Mouse (Mus musculus): ENCODE results near the gene Lpcat1.
A peak's percentile ranks its signal among the peaks of the same experiment; 100 is the strongest.

The Lpcat1 gene

DNA sequence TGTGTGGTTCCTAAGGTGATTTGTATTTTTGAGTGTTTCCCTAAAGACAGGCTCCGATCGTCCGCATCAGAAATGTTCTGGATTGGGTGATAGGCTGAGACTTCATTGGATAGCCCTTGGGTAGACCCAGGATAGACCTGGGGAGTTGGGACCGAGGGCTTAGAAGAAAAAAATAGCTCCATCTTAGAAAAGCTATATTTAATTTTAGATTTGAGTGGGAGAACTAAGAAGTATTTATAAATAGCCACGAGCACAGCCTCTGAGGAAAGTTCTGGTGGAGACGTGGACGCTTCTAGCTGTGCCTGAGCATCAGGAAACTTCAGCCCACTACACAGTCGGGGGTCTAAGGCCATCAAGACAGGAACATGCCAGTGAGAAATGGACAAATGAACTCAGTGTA is 9.8 kb downstream of the Lpcat1 start:
- no peak for DNase-seq (ENCODE audit: low spot score in 2 of 2)

DNA sequence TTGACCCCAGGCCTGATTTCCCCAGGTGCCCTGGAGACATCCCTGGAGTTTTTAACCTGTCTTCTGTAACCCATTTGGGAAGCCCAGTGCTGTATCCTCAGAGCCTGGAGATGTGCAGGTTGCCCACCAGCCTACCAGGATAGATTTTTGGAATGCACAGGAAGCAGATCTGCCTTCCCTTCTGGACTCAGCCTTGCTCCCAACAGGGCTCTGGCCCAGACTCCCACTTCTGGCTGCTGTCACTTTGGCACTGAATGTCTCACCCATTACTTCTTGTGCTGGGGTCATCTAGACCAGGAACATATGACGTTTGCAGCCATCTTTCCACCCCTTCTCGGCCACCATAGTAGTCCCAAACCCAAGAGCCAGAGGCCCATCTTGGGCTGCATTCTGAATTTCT is 10.8 kb downstream of the Lpcat1 start:
- no peak for DNase-seq (ENCODE audit: low spot score in 2 of 2)

DNA sequence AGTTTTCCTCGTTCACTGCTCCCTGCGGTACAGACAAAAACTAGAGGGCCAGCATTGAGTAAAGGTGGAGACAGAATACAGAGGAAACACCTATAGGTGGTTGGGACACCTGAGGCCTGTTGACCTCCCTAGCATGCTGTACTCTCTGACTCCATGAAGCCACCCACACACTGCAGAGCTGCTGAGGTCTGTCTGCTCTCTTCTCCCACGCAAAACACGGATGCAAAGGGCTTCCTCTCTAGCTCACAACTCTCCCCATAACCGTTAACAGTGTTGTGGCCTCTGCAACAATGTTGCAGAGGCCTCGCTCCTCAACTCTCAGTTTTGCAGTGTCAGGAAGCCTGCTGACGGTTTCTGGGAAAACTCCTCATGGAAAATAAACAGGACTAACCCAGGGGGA is 15.5 kb downstream of the Lpcat1 start:
- no peak for DNase-seq (ENCODE audit: low spot score in 2 of 2)

DNA sequence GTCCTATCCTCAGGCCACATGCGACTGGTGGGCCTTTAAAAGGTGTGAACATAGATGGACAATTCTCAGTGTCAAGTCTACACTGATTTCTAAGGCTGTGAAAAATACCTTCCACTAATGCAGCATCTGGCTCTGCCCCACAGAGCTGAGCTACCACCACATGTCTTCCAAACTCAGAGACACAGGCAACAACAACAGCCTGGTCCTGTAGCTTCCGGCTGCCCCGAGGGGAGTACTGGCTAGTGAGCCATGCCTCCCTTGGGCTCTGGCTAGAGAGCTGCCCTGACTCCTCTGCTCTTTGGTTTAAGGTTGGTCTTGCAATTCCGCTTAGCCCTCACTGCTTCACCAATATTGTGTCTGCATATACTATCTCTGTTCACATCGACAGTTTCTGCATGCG is 16.3 kb downstream of the Lpcat1 start:
- DNase-seq (ENCODE audit: low spot score in 2 of 2): no peak

DNA sequence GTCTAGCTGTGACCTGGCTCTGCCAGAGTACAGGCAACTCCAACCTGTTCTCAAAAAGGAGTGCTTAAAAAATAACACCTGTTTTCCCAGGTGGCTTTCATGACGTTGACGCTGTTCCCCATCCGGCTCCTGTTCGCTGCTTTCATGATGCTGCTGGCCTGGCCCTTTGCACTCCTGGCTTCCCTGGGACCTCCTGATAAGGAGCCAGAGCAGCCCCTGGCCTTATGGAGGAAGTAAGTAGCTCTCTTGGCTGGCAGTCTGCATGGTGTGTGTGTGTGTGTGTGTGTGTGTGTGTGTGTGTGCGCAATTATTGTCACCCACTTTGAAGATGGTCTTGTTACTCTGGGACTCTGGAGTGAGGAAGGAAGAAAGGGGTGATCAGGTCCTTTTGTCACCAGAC is 17.2 kb downstream of the Lpcat1 start:
- DNase-seq (ENCODE audit: low spot score in 2 of 2): no peak

DNA sequence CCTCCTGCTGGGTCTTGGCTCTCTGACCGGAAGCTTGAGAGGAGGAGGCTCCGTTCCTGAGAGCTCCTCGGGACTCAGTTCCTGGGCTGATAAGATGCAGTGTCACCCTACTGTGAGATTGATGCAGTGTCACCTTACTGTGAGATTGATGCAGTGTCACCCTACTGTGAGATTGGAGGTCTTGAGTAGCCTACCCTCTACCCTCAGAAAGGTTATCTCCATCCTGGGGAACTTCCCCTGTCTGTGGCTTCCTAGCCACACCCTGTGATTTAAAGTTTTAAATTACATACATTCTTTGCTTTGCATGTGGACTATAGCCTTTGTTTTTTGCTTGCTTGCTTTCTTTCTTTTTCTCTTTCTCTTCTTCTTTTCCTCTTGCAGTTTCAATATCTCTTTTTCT is 21.1 kb downstream of the Lpcat1 start:
- DNase-seq (ENCODE audit: low spot score in 2 of 2): no peak

DNA sequence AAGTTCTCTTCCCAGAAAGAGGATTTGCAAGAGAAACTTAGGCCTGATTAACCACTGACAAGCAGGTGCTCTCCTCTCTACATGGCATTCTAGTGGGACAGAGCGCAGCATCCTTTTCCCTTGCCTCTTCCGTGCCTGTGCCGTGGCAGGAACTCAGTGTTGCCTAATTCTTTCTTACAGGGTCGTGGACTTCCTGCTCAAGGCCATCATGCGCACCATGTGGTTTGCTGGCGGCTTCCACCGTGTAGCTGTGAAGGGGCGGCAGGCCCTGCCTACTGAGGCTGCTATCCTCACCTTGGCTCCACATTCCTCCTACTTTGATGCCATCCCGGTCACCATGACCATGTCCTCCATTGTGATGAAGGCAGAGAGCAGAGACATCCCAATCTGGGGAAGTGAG is 21.7 kb downstream of the Lpcat1 start:
- no peak for DNase-seq (ENCODE audit: low spot score in 2 of 2)

DNA sequence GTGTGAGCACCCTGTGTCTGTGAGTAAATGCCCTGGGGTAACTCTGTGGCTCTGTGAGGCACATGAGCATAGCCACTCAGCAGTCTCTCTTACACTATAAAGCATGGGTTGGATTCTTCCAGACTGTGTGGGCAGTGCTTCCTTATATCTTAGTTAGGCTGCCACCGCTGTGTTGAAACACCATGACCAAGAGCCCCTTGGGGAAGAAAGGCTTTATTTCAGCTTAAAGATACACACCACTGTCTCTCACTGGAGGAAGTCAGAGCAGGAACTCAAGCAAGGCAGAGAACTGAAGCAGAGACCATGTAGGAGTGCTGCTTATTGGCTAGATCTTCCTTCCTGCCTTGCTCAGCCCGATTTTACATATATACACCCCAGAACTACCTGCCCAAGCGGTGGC is 23.0 kb downstream of the Lpcat1 start:
- DNase-seq (ENCODE audit: low spot score in 2 of 2): peak in 1 of 2 experiments; percentile 36

DNA sequence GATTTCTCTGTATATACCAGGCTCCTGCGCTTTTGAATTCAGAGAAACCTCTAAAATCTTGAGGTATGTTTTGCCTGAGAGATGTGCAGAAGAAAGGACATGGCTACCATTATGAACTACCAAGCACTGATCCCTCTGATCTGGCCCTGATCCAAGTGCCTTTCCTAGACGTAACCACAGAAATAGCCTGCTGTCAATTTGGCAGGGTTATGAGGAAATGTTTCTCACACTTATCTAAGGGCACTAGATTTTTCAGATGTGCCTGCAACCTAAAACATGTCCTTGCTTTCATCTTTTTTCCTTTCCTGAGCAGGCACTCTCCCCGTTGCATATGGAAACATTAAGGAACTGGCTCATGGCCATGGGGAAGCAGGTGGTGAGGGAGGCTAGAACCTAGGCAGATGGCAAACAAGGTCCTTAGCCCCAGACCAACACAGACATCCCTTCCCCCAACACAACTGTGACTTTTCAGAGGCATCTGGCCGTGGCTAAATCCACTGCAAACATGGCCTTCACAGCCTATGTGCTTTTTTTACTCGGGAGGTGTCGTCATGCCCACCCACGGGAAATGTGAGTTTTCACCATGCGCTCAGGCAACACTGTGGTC is 23.7 kb downstream of the Lpcat1 start:
- DNase-seq (ENCODE audit: low spot score in 2 of 2): peak in 1 of 2 experiments; percentile 30

DNA sequence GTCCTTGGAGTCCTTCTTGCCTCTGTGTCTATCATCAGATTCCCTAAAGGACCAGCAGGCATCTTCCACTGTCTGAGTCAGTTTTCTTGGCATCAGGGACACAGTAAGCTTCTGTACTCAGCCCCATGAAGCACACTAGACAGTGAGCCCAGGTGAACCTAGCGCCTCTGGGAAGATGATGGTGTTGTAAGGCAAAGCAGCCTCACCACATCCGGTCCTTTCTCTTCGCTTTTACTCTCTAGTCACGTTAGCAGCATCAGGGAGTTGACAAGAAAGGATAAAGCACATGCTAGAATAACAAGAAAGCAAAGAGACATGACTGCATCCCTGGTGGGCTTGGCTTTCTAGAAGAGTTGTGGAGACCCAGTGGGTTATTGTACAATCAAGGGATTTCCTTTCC is 26.2 kb downstream of the Lpcat1 start:
- no peak for DNase-seq (ENCODE audit: low spot score in 2 of 2)

DNA sequence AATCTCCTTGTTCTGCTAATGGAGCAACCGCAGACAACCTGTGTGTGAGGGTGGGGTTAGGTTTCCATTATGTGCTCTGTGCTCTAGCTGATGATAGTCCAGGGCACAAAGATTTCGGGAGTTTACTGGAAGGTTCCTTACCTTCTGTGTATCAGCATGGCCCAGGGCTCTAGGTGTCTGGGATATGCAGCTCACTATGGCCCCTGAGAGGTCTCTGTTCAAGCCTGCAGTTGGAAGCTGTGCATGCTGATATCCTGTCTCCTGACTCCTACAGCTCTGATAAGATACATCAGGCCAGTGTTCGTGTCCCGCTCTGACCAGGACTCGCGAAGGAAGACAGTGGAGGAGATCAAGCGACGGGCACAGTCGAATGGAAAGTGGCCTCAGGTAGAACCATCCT is 27.5 kb downstream of the Lpcat1 start:
- no peak for DNase-seq (ENCODE audit: low spot score in 2 of 2)

DNA sequence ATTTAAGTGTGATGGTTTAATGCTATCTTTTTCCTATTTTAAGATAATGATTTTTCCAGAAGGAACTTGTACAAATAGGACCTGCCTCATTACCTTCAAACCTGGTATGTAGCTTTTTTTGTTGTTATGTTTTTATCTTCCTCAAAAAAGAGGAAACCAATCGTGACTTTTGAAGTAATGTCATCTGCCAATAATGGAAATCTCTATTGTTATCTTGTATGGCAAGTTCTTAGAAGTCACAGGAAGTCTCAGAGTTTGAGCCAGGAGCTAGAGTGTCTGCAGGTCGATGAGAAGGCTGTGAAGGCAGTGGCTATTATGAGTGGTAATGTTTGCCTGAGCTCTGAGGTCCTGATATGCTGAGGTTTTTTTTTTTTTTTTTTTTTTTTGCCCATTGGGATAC is 29.1 kb downstream of the Lpcat1 start:
- DNase-seq (ENCODE audit: low spot score in 2 of 2): no peak

DNA sequence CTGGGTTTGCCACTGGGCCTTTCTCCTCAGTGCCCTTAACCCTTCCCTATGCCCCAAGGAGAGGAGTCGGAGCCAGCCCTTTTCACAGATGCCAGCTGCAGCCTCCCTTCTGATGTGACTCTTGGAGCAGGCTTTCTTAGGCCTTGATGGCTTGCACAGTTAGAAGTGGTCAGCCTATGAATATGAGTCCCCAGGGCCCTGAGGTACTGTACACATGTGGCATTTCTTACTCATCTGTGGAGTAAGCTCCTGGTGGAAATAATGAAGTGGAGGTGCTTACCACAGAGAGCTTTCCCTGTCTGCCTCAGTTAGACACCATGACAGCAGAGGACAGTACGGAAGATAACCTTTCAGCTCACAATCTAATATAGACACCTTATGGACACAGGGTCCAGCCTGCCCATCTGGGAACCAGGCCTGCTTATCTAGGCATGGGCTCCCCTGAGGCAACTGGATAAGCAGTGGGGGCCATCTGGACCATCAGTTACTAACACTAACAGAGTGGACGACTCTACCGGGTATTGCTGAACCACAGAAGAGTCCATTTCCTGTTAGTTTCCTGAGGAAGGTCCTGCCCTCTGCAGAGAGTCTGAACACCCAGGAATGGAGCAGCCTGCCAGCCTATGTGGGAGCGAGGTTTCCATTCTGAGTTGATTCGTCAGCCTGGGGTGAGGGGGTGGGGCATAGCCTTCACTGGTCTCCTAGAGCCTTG is 33.1 kb downstream of the Lpcat1 start:
- no peak for DNase-seq (ENCODE audit: low spot score in 2 of 2)

DNA sequence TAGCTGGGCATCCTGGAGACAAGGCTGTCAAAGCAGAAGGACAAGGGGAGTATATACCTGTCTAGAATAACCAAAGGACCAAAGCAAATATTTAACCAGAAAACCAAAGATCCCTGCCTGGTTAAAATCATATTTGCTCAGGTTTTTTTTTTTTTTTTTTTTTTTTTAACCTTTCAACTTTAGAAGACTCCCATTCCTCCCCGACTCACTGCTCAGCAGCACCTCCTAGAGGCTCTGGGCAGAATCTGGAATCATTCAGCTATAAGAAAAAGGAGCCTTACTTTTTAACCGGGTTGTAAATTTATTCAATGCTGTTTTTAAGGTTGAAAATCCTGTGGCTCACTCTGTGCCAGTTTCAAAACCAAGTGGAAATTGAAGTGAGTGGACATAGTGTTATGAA is 35.7 kb downstream of the Lpcat1 start:
- DNase-seq (ENCODE audit: low spot score in 2 of 2): no peak

DNA sequence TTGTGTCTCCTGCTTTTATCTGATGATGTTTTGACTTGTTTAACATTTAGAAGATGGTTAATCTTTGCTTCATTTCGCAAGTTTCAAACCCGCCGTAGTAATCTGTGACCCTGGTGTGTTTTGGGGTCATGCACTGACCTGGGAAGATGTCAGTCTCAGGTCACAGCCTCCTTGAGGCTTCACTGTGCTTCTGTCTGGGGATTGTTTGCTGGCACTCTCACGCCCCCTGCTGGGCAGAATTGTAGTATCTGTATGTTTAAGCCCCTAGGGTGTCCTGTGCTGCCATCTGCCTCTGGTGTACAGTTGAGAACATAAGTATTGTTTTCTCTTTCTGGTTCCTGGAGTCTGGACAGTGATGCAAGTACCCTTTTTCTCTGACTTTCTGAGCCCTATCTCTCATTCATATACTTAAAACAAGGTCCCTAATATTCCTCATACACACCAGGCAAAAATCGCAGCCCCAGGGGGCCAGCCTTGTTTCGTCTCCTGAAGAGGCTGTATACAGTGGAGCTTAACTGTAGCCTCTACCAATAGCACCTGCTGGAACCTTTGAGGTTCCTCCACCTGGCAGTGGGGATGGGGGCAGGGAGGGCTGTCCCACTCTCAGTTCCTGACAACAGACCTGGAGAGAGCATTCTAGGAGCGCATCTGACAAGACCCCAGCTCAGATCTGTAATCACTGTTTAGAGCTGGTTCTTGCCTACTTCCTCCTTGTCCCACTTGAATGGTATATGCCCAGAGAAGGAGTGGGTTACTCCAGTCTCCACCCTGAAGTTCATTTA is 38.9 kb downstream of the Lpcat1 start:
- peak in 1 of 2 experiments; percentile 93 for DNase-seq (ENCODE audit: low spot score in 2 of 2)

DNA sequence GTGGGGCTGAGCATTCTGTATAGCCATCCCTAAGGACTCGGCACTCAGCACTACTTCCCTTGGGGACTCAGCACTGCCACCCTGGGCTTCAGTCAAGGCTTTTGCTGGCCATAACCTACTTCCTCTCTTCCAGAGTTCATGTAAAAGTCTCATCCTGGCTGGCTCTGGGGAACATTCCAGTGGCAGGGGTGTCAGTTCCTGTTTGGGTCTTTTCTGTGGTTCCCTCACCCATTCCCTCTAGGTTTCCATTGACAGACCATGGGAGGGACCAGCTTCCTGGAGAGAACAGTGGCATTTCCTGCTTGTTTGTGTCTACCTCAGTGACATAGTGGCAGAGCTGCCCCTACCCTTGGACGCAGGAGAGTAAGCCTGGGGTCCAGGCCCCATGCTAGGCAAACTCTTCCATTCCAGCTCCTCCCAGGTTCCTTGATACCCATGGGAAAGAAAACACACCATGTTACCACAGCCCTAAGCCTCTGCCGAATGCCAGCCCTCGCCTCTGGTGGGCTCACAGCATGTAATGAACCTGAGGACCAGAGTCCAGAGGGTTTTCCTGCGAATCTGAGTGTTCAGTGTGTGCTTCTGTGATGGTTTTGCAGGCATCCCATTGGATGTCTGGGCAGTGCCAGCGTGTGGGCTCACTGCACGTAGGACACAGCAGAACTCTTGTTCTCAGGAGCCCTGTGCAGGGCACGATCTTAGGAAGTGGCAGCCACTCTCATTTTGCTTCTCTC is 42.0 kb downstream of the Lpcat1 start:
- no peak for DNase-seq (ENCODE audit: low spot score in 2 of 2)

DNA sequence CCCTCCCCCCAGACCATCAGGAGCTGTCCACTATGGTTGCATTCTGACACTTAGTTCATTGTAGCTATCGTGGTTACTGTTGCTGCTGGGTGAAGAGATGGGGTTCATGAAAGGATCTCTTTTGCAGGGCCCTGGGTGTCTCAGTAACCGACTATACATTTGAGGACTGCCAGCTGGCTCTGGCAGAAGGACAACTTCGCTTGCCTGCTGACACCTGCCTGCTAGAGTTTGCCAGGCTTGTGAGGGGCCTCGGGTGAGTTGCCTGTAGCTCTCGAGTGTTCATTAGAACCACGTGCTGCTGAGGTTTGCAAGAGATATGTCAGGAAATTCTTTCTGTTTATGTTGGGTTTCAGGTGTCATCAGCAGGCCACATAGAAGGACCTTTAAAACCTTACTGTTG is 42.9 kb downstream of the Lpcat1 start:
- DNase-seq (ENCODE audit: low spot score in 2 of 2): no peak

DNA sequence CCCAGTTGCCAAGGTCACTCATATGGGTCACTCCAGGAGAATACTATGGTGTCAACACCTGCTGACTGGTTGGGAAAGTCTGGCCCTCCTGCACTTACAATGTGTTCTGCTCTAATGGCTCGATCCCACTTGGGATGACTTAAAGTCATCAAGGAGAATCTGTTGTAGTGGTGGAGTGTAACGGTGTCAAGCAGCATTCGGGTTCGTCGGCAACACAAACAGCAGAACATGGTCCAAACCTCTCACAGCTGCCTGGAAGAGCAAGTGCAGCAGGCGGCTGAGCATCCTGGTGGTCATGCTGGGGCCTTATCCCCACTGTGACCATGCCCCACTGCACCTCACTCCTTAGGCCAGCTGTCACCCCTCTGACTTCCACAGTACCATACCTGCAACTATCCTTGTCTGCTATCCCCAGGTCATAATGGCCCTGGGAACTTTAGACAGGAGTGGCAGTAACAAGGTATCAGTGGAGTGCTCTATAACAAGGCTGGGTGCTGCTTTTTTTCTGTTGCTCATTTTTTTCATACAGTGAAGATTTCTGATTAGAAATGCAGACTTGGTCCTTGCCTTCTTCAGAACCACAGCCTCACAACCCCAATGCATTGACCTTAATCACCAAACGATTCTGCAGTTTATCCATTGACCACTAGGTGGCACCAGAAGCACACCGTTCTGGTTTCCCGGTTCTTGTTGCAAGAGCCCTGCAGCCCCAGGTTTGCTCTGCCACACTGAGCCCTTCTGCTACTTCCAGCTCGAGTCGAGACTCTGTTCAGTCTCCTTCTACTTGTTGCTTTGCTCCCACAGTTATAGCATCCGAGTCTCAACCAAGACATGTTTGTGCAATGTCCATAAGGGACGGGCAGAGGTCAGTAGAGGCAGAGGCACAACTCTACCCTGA is 46.0 kb downstream of the Lpcat1 start:
- peak in 1 of 2 experiments; percentile 81 for DNase-seq (ENCODE audit: low spot score in 2 of 2)

DNA sequence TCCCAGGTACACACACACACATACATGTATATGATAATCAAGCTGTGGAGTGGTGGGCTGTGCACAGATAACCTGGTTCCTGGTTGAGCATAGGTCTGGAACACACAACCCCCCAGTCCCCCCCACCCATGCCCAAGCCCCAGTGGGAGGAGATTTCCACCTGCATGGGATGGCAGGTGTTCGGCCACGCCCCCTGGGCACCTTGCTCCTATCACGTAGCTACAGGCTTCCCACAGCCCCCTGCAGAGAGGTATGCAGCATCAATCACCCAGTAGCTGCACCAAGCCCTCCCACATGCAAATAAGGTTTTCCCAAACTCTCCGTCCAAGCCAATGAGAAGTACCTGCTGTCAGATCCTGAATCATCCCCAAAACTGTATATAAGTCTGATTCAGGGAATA is 49.9 kb downstream of the Lpcat1 start:
- no peak for DNase-seq (ENCODE audit: low spot score in 2 of 2)

DNA sequence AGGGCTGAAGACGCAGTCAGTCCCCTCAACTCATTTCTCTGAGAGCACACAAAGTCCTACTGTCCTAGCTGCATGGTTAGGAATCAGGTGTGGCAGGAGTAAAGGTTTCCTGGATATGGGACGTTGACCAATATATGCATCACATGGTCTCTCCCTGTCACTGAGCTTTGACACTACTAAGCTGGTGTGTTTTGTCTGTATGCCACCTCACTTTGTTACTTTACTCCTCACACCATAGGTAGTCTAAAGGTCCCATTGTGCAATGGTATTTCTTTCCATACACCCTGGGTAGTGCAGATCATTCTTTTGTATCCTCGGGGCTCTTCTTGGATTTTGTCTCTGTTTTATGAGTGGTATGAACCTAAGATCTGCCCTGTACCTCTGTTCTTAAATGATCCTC is 66.7 kb downstream of the Lpcat1 start:
- DNase-seq (ENCODE audit: low spot score in 2 of 2): no peak

DNA sequence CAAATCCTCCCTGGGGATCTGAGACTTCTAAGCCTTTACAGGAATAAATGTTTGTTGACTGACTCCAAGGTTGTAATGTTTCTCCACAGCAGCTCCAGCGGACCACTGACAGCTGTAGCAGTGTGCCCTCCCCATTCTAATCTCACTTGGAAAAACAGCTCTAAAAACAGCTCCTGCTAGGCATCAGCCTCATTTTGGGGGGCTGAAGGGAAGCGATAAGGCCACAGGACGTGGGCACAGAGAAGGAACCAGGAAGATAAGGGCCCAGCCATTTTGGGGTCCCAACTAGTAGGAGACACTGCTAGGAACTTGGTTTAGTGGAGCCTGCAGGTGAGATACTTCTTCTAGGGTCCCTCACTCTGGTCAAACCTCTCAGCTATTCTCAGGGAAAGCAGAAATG is 68.3 kb downstream of the Lpcat1 start:
- no peak for DNase-seq (ENCODE audit: low spot score in 2 of 2)

Measured in left cerebral cortex, adult 9 months (tissue).